Mouse (Mus musculus) embryonic facial prominence, embryonic 13.5 days (tissue): ENCODE data around the gene Tspan2. TPM values are rescaled to one million over a fixed set of nuclear protein-coding genes. Genes with fewer than 3 reads are reported as not detected.

Experiments used
- ATAC-seq: fragments of 200-750 bp; cut with Nextera tagmentation; 2 replicates; pipeline ENCODE4 v1.8.0; 2017; ENCODE audit warnings: low read depth; ENCODE audit not compliant: insufficient number of reproducible peaks, insufficient read depth, low FRiP score, low TSS enrichment
- H3K27ac ChIP-seq: fragments of 300-500 bp; sonication (generic); 2 replicates; pipeline ENCODE4 v1.5.1; 2015; ENCODE audit warnings: moderate library complexity, mild to moderate bottlenecking, inconsistent platforms
- H3K27me3 ChIP-seq: fragments of 300-500 bp; sonication (generic); 2 replicates; pipeline ENCODE4 v1.6.1; 2015; ENCODE audit warnings: mild to moderate bottlenecking, inconsistent platforms
- H3K36me3 ChIP-seq: fragments of 300-500 bp; sonication (generic); 2 replicates; pipeline ENCODE4 v1.6.1; 2015; ENCODE audit warnings: mild to moderate bottlenecking, inconsistent platforms
- H3K4me1 ChIP-seq: fragments of 300-500 bp; sonication (generic); 2 replicates; pipeline ENCODE4 v1.6.1; 2015; ENCODE audit warnings: inconsistent platforms
- H3K4me2 ChIP-seq: fragments of 300-500 bp; sonication (generic); 2 replicates; pipeline ENCODE4 v1.6.1; 2015; ENCODE audit warnings: moderate library complexity, mild to moderate bottlenecking, inconsistent platforms
- H3K4me3 ChIP-seq: fragments of 300-500 bp; sonication (generic); 2 replicates; pipeline ENCODE4 v1.5.1; 2015; ENCODE audit warnings: mild to moderate bottlenecking, inconsistent platforms
- H3K9ac ChIP-seq: fragments of 300-500 bp; sonication (generic); 2 replicates; pipeline ENCODE4 v1.6.1; 2015; ENCODE audit warnings: mild to moderate bottlenecking, inconsistent platforms
- H3K9me3 ChIP-seq: fragments of 300-500 bp; sonication (generic); 2 replicates; pipeline ENCODE4 v1.6.1; 2016; ENCODE audit warnings: inconsistent platforms
- WGBS: fragments of 180-500 bp; shearing (Covaris S2); methylation state at CpG from one replicate; pipeline ENCODE4 v1.1.7; 2015; ENCODE audit warnings: mixed read lengths; 5-methylcytosine and 5-hydroxymethylcytosine counted together
- polyA plus RNA-seq: library from polyadenylated mRNA; unstranded; fragments of >200 nt; fragmentation: Nextera tagmentation; extraction: Ambion mirVana; gene quantifications from 2 replicates; pipeline ENCODE4 v1.2.1, GENCODE M21; 2015

Gene Tspan2
- polyA plus RNA-seq, 1 experiment from 2014 or later, result 5.3 TPM

DNA sequence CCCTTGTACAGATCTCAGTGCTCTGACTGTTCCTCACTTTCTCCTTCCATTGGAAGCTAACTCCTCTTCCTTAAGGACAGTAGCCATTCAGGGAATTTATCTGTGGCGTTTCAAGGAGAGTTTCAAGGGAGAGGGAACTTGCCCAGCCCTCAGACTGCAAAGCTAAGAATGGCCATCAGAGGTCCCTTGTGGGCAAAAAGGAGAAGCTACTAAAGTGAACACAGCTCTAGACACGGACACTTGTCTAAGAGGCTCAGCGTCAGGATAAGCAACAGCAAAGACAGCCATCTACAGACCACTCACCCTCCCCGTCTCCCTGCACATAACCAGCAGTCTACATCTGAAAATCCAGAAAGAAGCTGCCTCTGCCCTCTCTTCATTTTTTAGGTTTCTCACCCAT is 53.0 kb downstream of the Tspan2 start:
- H3K4me3 ChIP-seq, result no peak overlapping the region
- H3K27me3 ChIP-seq, result no peaks in the 10 kb centered on the region
- no peaks in the 10 kb centered on the region for H3K9me3 ChIP-seq
- no peak for ATAC-seq
- WGBS, result 38% methylated on average over 4 of the region's 4 CpGs
- no peak overlapping the region for H3K4me2 ChIP-seq
- H3K36me3 ChIP-seq, result no peaks in the 10 kb centered on the region
- no peak overlapping the region for H3K27ac ChIP-seq
- no peaks in the 10 kb centered on the region for H3K4me1 ChIP-seq
- no peak overlapping the region for H3K9ac ChIP-seq

DNA sequence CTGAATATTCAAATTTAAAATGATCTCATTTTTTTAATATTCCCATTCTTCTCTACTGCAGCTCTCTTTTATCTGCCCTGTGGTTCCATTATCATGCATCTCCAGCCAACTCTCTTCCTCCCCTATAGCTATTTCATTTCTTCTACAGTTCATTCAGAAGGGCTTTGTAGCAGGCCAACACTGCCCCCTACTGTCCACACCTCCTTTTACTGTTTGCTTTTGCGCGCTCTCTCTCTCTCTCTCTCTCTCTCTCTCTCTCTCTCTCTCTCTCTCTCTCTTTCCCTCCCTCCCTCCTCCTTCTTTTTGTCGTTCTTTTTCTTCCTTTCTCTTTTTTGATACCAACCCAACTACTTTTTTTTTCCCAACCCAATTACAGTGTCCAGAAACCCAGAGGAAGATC is 69.6 kb downstream of the Tspan2 start:
- no peaks in the 10 kb centered on the region for H3K27me3 ChIP-seq
- ATAC-seq, result no peak
- no peak overlapping the region for H3K4me3 ChIP-seq
- no peaks in the 10 kb centered on the region for H3K9me3 ChIP-seq
- no peak overlapping the region for H3K4me2 ChIP-seq
- WGBS, result 3% methylated on average over 3 of the region's 3 CpGs
- H3K4me1 ChIP-seq, result no peaks in the 10 kb centered on the region
- no peak overlapping the region for H3K27ac ChIP-seq
- H3K9ac ChIP-seq, result no peak overlapping the region
- no peaks in the 10 kb centered on the region for H3K36me3 ChIP-seq

DNA sequence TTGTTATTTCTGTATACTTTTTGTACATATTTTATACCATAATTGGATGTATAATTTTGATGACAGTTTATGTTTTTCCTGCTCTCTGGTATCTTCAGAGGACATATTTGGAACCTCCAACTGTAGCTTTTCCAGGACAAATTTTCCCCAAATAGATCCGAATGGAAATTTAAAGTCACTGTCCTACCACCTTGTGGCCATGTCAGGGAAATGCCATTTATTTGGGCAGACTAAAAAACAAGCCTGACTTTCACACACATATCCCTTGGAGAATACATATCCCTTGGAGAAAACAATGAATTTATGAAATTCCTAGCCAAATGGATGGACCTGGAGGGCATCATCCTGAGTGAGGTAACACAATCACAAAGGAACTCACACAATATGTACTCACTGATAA is 108.1 kb downstream of the Tspan2 start:
- Histone ChIP-seq H3K9ac (no peak overlapping the region), H3K4me2 (no peak overlapping the region), H3K27ac (no peak overlapping the region), H3K27me3 (no peaks in the 10 kb centered on the region), H3K36me3 (no peaks in the 10 kb centered on the region), H3K4me3 (no peak overlapping the region), H3K9me3 (0 out of 2 replicates have a peak, but pooled peaks cover 3% of the 10 kb centered on the region), H3K4me1 (no peaks in the 10 kb centered on the region)
- WGBS, result 54% methylated on average over 1 of the region's 1 CpGs
- no peak for ATAC-seq

DNA sequence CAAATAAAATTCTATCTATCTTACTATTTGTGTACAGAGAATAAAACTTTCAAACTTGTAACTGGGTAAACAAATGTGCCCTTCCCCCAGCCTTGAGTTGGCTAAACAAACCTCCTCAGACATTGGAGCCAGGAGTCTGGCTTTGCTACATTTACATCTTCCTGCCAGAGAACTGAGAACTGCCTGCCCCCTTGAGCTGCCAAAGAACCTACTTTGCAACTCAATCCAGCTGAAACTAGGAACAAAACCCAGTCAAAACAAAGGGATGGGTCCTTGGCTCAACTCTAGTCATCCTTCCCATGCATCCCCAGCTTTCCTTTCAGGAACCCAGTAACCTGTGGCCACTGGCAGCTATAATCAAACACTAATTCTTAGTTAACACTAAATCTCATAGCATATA is 114.3 kb downstream of the Tspan2 start:
- H3K36me3 ChIP-seq, result no peaks in the 10 kb centered on the region
- H3K27me3 ChIP-seq, result no peaks in the 10 kb centered on the region
- no peaks in the 10 kb centered on the region for H3K9me3 ChIP-seq
- H3K4me3 ChIP-seq, result no peak overlapping the region
- H3K9ac ChIP-seq, result no peak overlapping the region
- no peaks in the 10 kb centered on the region for H3K4me1 ChIP-seq
- no peak for ATAC-seq
- H3K27ac ChIP-seq, result no peak overlapping the region
- no peak overlapping the region for H3K4me2 ChIP-seq

Other genes with a start within 250 kb of the Tspan2 start
- gene Tshb, start 48.2 kb downstream of the Tspan2 start, polyA plus RNA-seq, result 0.07 TPM in 1 of 2 replicates, not detected in the other
- gene Sycp1, start 201.6 kb downstream of the Tspan2 start, polyA plus RNA-seq, result not detected in 2 replicates
- not detected in 2 replicates for gene Nr1h5, start 229.6 kb downstream of the Tspan2 start, polyA plus RNA-seq